Mouse (Mus musculus) neutrophil, adult 65 days (primary cell): Measurements from ENCODE around the gene Mgat1. TPM values are rescaled to one million over a fixed set of nuclear protein-coding genes. Genes with fewer than 3 reads are reported as not detected.

ENCODE experiments used
- total RNA-seq: library from RNA; stranded (reverse); gene quantifications from 2 replicates; pipeline ENCODE4 v1.2.4, GENCODE M21; 2023

Gene Mgat1
- 58.0 and 75.5 TPM in 2 replicates for total RNA-seq

GRCm38 (mm10) chr11:49243727-49244594 is at the start of gene Mgat1:
Mgat1 (plus strand) TSS chr11:49244191.

GRCm38 (mm10) chr11:49203129-49203768 is 40.7 kb upstream of the Mgat1 start, which contains the start of gene Zfp62:
Zfp62 (plus strand) TSS chr11:49203292.

DNA sequence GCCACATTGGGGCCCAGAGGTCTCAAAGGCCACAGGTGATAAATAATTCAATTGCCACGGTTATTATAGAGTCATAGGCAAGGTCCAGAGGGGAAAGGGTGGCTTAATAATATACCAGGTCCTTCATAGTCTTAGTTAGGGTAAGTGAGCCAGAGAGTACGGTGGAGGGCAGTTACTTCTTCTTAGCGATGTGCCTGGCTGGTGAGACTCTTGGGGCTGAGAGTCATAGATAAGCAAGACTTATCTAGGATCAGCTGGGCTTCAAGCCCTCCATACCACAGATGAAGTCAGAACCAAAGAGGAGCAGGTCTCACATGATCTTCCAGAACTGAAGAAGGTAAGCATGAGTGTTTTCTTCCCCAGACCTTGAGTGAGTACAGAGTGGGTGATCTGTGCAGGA is 34.2 kb downstream of the Mgat1 start, which contains the start of gene Olfr1393:
Gene Olfr1393, plus strand, starts transcription at position 83 of the 400 bp plus-strand sequence.

GRCm38 (mm10) chr11:49284982-49285381 is 41.0 kb downstream of the Mgat1 start, which contains the start of gene Olfr1392:
Olfr1392 (plus strand) TSS chr11:49285282.

GRCm38 (mm10) chr11:49304441-49304840 is 60.5 kb downstream of the Mgat1 start, which contains the start of gene Olfr10:
Olfr10 (plus strand) TSS chr11:49304741.

Other genes with a start within 250 kb of the Mgat1 start
- gene 9930111J21Rik2, start 192.9 kb upstream of the Mgat1 start, total RNA-seq, result 31.0 and 31.9 TPM in 2 replicates
- 0.25 and 0.52 TPM in 2 replicates for gene Tgtp2, start 180.0 kb upstream of the Mgat1 start, total RNA-seq
- 7.0 and 11.5 TPM in 2 replicates for gene Ifi47, start 167.6 kb upstream of the Mgat1 start, total RNA-seq
- not detected in 2 replicates for gene Olfr1396, start 129.3 kb upstream of the Mgat1 start, total RNA-seq
- not detected in 2 replicates for gene Olfr1395, start 101.9 kb upstream of the Mgat1 start, total RNA-seq
- not detected in 2 replicates for gene Olfr1394, start 89.8 kb upstream of the Mgat1 start, total RNA-seq
- 1.6 and 2.3 TPM in 2 replicates for gene Btnl9, start 57.0 kb upstream of the Mgat1 start, total RNA-seq
- 60.9 and 83.2 TPM in 2 replicates for gene Zfp62, start 40.9 kb upstream of the Mgat1 start, total RNA-seq
- 0.32 TPM in 1 of 2 replicates, not detected in the other for gene Olfr1393, start 34.1 kb downstream of the Mgat1 start, total RNA-seq
- not detected in 2 replicates for gene Olfr1392, start 41.1 kb downstream of the Mgat1 start, total RNA-seq
- not detected in 2 replicates for gene Olfr10, start 60.5 kb downstream of the Mgat1 start, total RNA-seq
- not detected in 2 replicates for gene Olfr1391, start 78.6 kb downstream of the Mgat1 start, total RNA-seq
- not detected in 2 replicates for gene Olfr1390, start 91.0 kb downstream of the Mgat1 start, total RNA-seq
- not detected in 2 replicates for gene Olfr1389, start 178.9 kb downstream of the Mgat1 start, total RNA-seq
- 0.16 TPM in 2 replicates for gene Olfr1388, start 192.4 kb downstream of the Mgat1 start, total RNA-seq
- gene Olfr1387, start 211.2 kb downstream of the Mgat1 start, total RNA-seq, result not detected in 2 replicates
- not detected in 2 replicates for gene Olfr1386, start 220.9 kb downstream of the Mgat1 start, total RNA-seq
- gene Olfr1385, start 244.9 kb downstream of the Mgat1 start, total RNA-seq, result not detected in 2 replicates